Mouse (Mus musculus) midbrain, embryonic 11.5 days (tissue): ENCODE results near the gene Smc5. TPM values are rescaled to one million over a fixed set of nuclear protein-coding genes. Genes with fewer than 3 reads are reported as not detected.

Source experiments
- ATAC-seq: fragments of 200-750 bp; cut with Nextera tagmentation; 2 replicates; pipeline ENCODE4 v1.8.0; 2017; ENCODE audit warnings: moderate TSS enrichment, moderate library complexity; ENCODE audit not compliant: low FRiP score
- DNase-seq: peaks from one replicate; pipeline ENCODE4 v3.0.0; 2015; ENCODE audit warnings: low spot score; ENCODE audit errors: missing footprints
- H3K27ac ChIP-seq: fragments of 300-500 bp; sonication (generic); 2 replicates; pipeline ENCODE4 v1.5.1; 2014; ENCODE audit warnings: low read depth, low read length
- H3K27me3 ChIP-seq: fragments of 300-500 bp; sonication (generic); 2 replicates; pipeline ENCODE4 v1.6.1; 2014; ENCODE audit warnings: mild to moderate bottlenecking, low read length, moderate library complexity, mixed read lengths; ENCODE audit not compliant: control insufficient read depth, insufficient read depth
- H3K36me3 ChIP-seq: fragments of 300-500 bp; sonication (generic); 2 replicates; pipeline ENCODE4 v1.6.1; 2014; ENCODE audit warnings: mild to moderate bottlenecking, low read length, moderate library complexity, mixed read lengths; ENCODE audit not compliant: control insufficient read depth, insufficient read depth
- H3K4me1 ChIP-seq: fragments of 300-500 bp; sonication (generic); 2 replicates; pipeline ENCODE4 v1.6.1; 2014; ENCODE audit warnings: low read length; ENCODE audit not compliant: control insufficient read depth, insufficient read depth
- H3K4me2 ChIP-seq: fragments of 300-500 bp; sonication (generic); 2 replicates; pipeline ENCODE4 v1.6.1; 2014; ENCODE audit warnings: mild to moderate bottlenecking, moderate library complexity
- H3K4me3 ChIP-seq: fragments of 300-500 bp; sonication (generic); 2 replicates; pipeline ENCODE4 v1.5.1; 2014; ENCODE audit warnings: low read depth, low read length
- H3K9ac ChIP-seq: fragments of 300-500 bp; sonication (generic); 2 replicates; pipeline ENCODE4 v1.6.1; 2014; ENCODE audit warnings: low read length
- H3K9me3 ChIP-seq: fragments of 300-500 bp; sonication (generic); 2 replicates; pipeline ENCODE4 v1.6.1; 2016; ENCODE audit warnings: low read length; ENCODE audit not compliant: control insufficient read depth
- WGBS: fragments of 180-500 bp; shearing (Covaris S2); extraction: QIAGEN DNeasy Blood & Tissue Kit; methylation state at CpG from one replicate; pipeline ENCODE4 v1.1.7; 2014; 5-methylcytosine and 5-hydroxymethylcytosine counted together
- polyA plus RNA-seq: library from polyadenylated mRNA; unstranded; fragments of >200 nt; fragmentation: Nextera tagmentation; extraction: Ambion mirVana; gene quantifications from 2 replicates; pipeline ENCODE4 v1.2.1, GENCODE M21; 2014

The Smc5 gene
- polyA plus RNA-seq, 1 experiment from 2014 or later = 52.6 TPM

- H3K4me1 ChIP-seq = no peaks in the 10 kb centered on the region
- H3K4me2 ChIP-seq = no peak overlapping the region
- DNase-seq = no peak
- no peak overlapping the region for H3K9ac ChIP-seq
- WGBS = 86% methylated on average over 6 of the region's 6 CpGs
- no peak overlapping the region for H3K27ac ChIP-seq
- no peak overlapping the region for H3K4me3 ChIP-seq
- no peaks in the 10 kb centered on the region for H3K9me3 ChIP-seq
- H3K36me3 ChIP-seq = no peaks in the 10 kb centered on the region
- ATAC-seq = no peak
- H3K27me3 ChIP-seq = no peaks in the 10 kb centered on the region
Observed at GRCm38 (mm10) chr19:23162877-23163276, 110.8 kb downstream of the Smc5 start.

GRCm38 (mm10) chr19:23162387-23162809 lies 111.3 kb downstream of the Smc5 start:
- no peak overlapping the region for H3K27ac ChIP-seq
- H3K36me3 ChIP-seq = no peaks in the 10 kb centered on the region
- no peaks in the 10 kb centered on the region for H3K27me3 ChIP-seq
- H3K4me2 ChIP-seq = no peak overlapping the region
- H3K9me3 ChIP-seq = no peaks in the 10 kb centered on the region
- 14% methylated on average over 8 of the region's 8 CpGs for WGBS
- ATAC-seq (no peak), DNase-seq (no peak)
- no peak overlapping the region for H3K9ac ChIP-seq
- no peak overlapping the region for H3K4me3 ChIP-seq
- no peaks in the 10 kb centered on the region for H3K4me1 ChIP-seq

- Histone ChIP-seq H3K4me1 (no peaks in the 10 kb centered on the region), H3K9ac (no peak overlapping the region), H3K27me3 (no peaks in the 10 kb centered on the region), H3K9me3 (no peaks in the 10 kb centered on the region), H3K36me3 (no peaks in the 10 kb centered on the region), H3K4me3 (no peak overlapping the region), H3K4me2 (no peak overlapping the region), H3K27ac (no peak overlapping the region)
- WGBS = 81% methylated on average over 10 of the region's 10 CpGs
- no peak for DNase-seq
- no peak for ATAC-seq
Observed at GRCm38 (mm10) chr19:23159780-23160395, 113.8 kb downstream of the Smc5 start.

Other genes with a start within 250 kb of the Smc5 start
- gene Klf9, start 132.7 kb downstream of the Smc5 start, polyA plus RNA-seq = 0.69 and 0.96 TPM in 2 replicates
- 1.5 and 1.9 TPM in 2 replicates for gene Mamdc2, start 174.5 kb upstream of the Smc5 start, polyA plus RNA-seq